Mouse (Mus musculus) left cerebral cortex, postnatal 36 days (tissue): ENCODE measurements around the gene Exo5. TPM values are rescaled to one million over a fixed set of nuclear protein-coding genes. Genes with fewer than 3 reads are reported as not detected.

Experiments used
- DNase-seq, 2 experiments: peaks; one replicate each; pipeline ENCODE4 v3.0.0; 2021 to 2022; ENCODE audit warnings: low spot score in 2 of 2, mixed read lengths in 1 of 2
- intact Hi-C: fragments of 180-260 bp; cut with DNase I; formaldehyde crosslinking; loops from one replicate; pipeline ENCODE4 v1.15.1; 2025
- microRNA-seq: library from miRNA; unstranded; fragments of <30 nt; microRNA quantifications from one replicate; pipeline ENCODE4 v1.2.0, GENCODE M21; 2022
- total RNA-seq, 2 experiments: library from RNA; stranded (reverse); gene quantifications; 2 replicates each; pipeline ENCODE4 v1.2.3; 2021

Exo5 gene
- total RNA-seq, 2 experiments from 2014 or later: 8.9 to 11.7 TPM

- no peak for DNase-seq
- intact Hi-C loops: no loop called here
Measured at GRCm38 (mm10) chr4:120880731-120881432, 43.9 kb downstream of the Exo5 start.

- intact Hi-C loops: no loop called here
- DNase-seq: no peak
Measured at GRCm38 (mm10) chr4:120879386-120879785, 45.4 kb downstream of the Exo5 start.

GRCm38 (mm10) chr4:120878728-120879127 lies 46.1 kb downstream of the Exo5 start:
- DNase-seq: peak; percentile 59 to 69

DNA sequence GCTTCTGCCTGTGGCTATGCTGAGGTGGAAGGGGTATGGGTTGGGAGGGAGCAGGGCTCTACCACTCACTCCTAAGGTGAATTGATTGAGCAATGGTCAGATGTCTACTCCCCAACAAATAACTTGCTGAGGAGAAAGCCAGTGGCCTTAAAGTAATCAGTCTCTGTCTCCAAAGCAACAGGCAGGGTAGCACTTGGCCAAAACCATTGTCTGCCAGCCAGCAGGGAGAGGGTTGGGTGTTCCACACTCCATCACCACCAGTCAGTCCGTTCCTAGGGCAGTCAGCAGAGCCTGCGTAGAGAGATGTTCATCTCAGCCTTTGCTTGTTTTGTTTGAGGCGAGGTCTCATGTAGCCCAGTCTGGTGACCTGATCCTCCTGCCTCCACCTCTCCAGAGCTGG lies 48.9 kb downstream of the Exo5 start:
- DNase-seq: no peak
- intact Hi-C loops: no loop called here

More at GRCm38 (mm10) chr4:120878728-120879127, 46.1 kb downstream of the Exo5 start:
- intact Hi-C loops: no loop called here

Small RNA genes lying within 50 kb of the gene (microRNA-seq; reads per million reads assigned to microRNA genes)
- 2.3 reads per million for gene Mir7015

Other genes starting within 250 kb of the Exo5 start
- 1 to 10 TPM; 6.5 to 7.7 TPM for gene Kcnq4, start 176.4 kb downstream of the Exo5 start, total RNA-seq
- gene Nfyc, start 93.4 kb downstream of the Exo5 start, total RNA-seq: 10 to 100 TPM; 40.7 to 48.4 TPM
- gene Rims3, start 70.2 kb downstream of the Exo5 start, total RNA-seq: 100 to 1,000 TPM; 122 to 134 TPM
- gene Zfp69, start 26.7 kb upstream of the Exo5 start, total RNA-seq: 1 to 10 TPM; 1.3 to 2.1 TPM
- gene Smap2, start 92.2 kb upstream of the Exo5 start, total RNA-seq: 100 to 1,000 TPM; 185 to 195 TPM
- 1 to 10 TPM; 7.1 to 7.3 TPM for gene Col9a2, start 114.4 kb upstream of the Exo5 start, total RNA-seq
- 10 to 100 TPM; 21.1 to 23.9 TPM for gene Zmpste24, start 173.2 kb upstream of the Exo5 start, total RNA-seq
- gene Tmco2, start 184.2 kb upstream of the Exo5 start, total RNA-seq: not detected